Mouse (Mus musculus): ENCODE measurements around the gene Enc1.
"Not testable (repeated sequence)": the region's sequence is repeated elsewhere in the genome, so short reads cannot be mapped to it uniquely, and the experiment has no call there.

Gene Enc1

GRCm38 (mm10) chr13:97250551-97251380, 9.9 kb downstream of the Enc1 start:
- DNase-seq (ENCODE audit: low read depth in 1 of 2, low spot score in 2 of 2) = no peak

GRCm38 (mm10) chr13:97251736-97252135, 10.8 kb downstream of the Enc1 start:
- DNase-seq (ENCODE audit: low read depth in 1 of 2, low spot score in 2 of 2) = no peak

GRCm38 (mm10) chr13:97252469-97252868, 11.6 kb downstream of the Enc1 start:
- no peak for DNase-seq (ENCODE audit: low read depth in 1 of 2, low spot score in 2 of 2)

GRCm38 (mm10) chr13:97253418-97253981, 12.6 kb downstream of the Enc1 start:
- no peak for DNase-seq (ENCODE audit: low read depth in 1 of 2, low spot score in 2 of 2)

GRCm38 (mm10) chr13:97253994-97254393, 13.1 kb downstream of the Enc1 start:
- no peak for DNase-seq (ENCODE audit: low read depth in 1 of 2, low spot score in 2 of 2)

- DNase-seq (ENCODE audit: low read depth in 1 of 2, low spot score in 2 of 2) = no peak
Measured at GRCm38 (mm10) chr13:97254564-97255164, 13.8 kb downstream of the Enc1 start.

GRCm38 (mm10) chr13:97255976-97256848, 15.3 kb downstream of the Enc1 start:
- DNase-seq (ENCODE audit: low read depth in 1 of 2, low spot score in 2 of 2) = no peak

GRCm38 (mm10) chr13:97256849-97257379, 16.0 kb downstream of the Enc1 start:
- no peak for DNase-seq (ENCODE audit: low read depth in 1 of 2, low spot score in 2 of 2)

GRCm38 (mm10) chr13:97259271-97259670, 18.4 kb downstream of the Enc1 start:
- DNase-seq (ENCODE audit: low read depth in 1 of 2, low spot score in 2 of 2) = no peak

GRCm38 (mm10) chr13:97260456-97261180, 19.7 kb downstream of the Enc1 start:
- no peak for DNase-seq (ENCODE audit: low read depth in 1 of 2, low spot score in 2 of 2)

- no peak for DNase-seq (ENCODE audit: low read depth in 1 of 2, low spot score in 2 of 2)
Measured at GRCm38 (mm10) chr13:97261549-97261948, 20.6 kb downstream of the Enc1 start.

- no peak for DNase-seq (ENCODE audit: low read depth in 1 of 2, low spot score in 2 of 2)
Measured at GRCm38 (mm10) chr13:97262676-97263075, 21.8 kb downstream of the Enc1 start.

- DNase-seq (ENCODE audit: low read depth in 1 of 2, low spot score in 2 of 2) = not testable (repeated sequence)
Measured at GRCm38 (mm10) chr13:97265534-97265933, 24.6 kb downstream of the Enc1 start.

GRCm38 (mm10) chr13:97270723-97271122, 29.8 kb downstream of the Enc1 start:
- no peak for DNase-seq (ENCODE audit: low read depth in 1 of 2, low spot score in 2 of 2)

- DNase-seq (ENCODE audit: low read depth in 1 of 2, low spot score in 2 of 2) = no peak
Measured at GRCm38 (mm10) chr13:97271641-97272040, 30.7 kb downstream of the Enc1 start.

GRCm38 (mm10) chr13:97274757-97275156, 33.9 kb downstream of the Enc1 start:
- no peak for DNase-seq (ENCODE audit: low read depth in 1 of 2, low spot score in 2 of 2)

GRCm38 (mm10) chr13:97275482-97275881, 34.6 kb downstream of the Enc1 start:
- DNase-seq (ENCODE audit: low read depth in 1 of 2, low spot score in 2 of 2) = peak in 1 of 2 experiments; percentile 5

GRCm38 (mm10) chr13:97282051-97282910, 41.4 kb downstream of the Enc1 start:
- no peak for DNase-seq (ENCODE audit: low read depth in 1 of 2, low spot score in 2 of 2)

- no peak for DNase-seq (ENCODE audit: low read depth in 1 of 2, low spot score in 2 of 2)
Measured at GRCm38 (mm10) chr13:97282911-97283281, 42.0 kb downstream of the Enc1 start.

All from monocyte, adult 2 months (primary cell).